Mouse (Mus musculus) hindbrain, embryonic 16.5 days (tissue): ENCODE results near the gene Sccpdh. TPM values are rescaled to one million over a fixed set of nuclear protein-coding genes. Genes with fewer than 3 reads are reported as not detected.
"Not testable (repeated sequence)": the region's sequence is repeated elsewhere in the genome, so short reads cannot be mapped to it uniquely, and the experiment has no call there.

Experiments used
- ATAC-seq: fragments of 200-750 bp; cut with Nextera tagmentation; 2 replicates; pipeline ENCODE4 v1.8.0; 2017; ENCODE audit warnings: moderate TSS enrichment, moderate library complexity
- H3K27ac ChIP-seq: fragments of 300-500 bp; sonication (generic); 2 replicates; pipeline ENCODE4 v1.5.1; 2014; ENCODE audit warnings: low read depth, mild to moderate bottlenecking, control low read depth, low read length, moderate library complexity
- H3K27me3 ChIP-seq: fragments of 300-500 bp; sonication (generic); replicated peaks from 2 replicates; pipeline ENCODE4 v1.6.1; 2014; ENCODE audit warnings: low read length; ENCODE audit not compliant: control insufficient read depth, insufficient read depth
- H3K36me3 ChIP-seq: fragments of 300-500 bp; sonication (generic); 2 replicates; pipeline ENCODE4 v1.6.1; 2014; ENCODE audit warnings: mild to moderate bottlenecking, low read length, moderate library complexity, mixed read lengths; ENCODE audit not compliant: control insufficient read depth, insufficient read depth
- H3K4me1 ChIP-seq: fragments of 300-500 bp; sonication (generic); 2 replicates; pipeline ENCODE4 v1.6.1; 2014; ENCODE audit warnings: low read depth, low read length; ENCODE audit not compliant: control insufficient read depth, insufficient read depth
- H3K4me2 ChIP-seq: fragments of 300-500 bp; sonication (generic); 2 replicates; pipeline ENCODE4 v1.6.1; 2014; ENCODE audit warnings: mild to moderate bottlenecking, low read length, control low read depth, moderate library complexity
- H3K4me3 ChIP-seq: fragments of 300-500 bp; sonication (generic); 2 replicates; pipeline ENCODE4 v1.5.1; 2014; ENCODE audit warnings: mild to moderate bottlenecking, low read length, control low read depth, moderate library complexity
- H3K9ac ChIP-seq: fragments of 300-500 bp; sonication (generic); 2 replicates; pipeline ENCODE4 v1.6.1; 2014; ENCODE audit warnings: low read depth, mild to moderate bottlenecking, control low read depth, low read length, moderate library complexity
- H3K9me3 ChIP-seq: fragments of 300-500 bp; sonication (generic); 2 replicates; pipeline ENCODE4 v1.6.1; 2014; ENCODE audit warnings: mild to moderate bottlenecking, low read length, moderate library complexity; ENCODE audit not compliant: control insufficient read depth
- whole genome bisulfite sequencing: fragments of 180-500 bp; shearing (Covaris S2); extraction: QIAGEN DNeasy Blood & Tissue Kit; methylation state at CpG from one replicate; pipeline ENCODE4 v1.1.7; 2014; 5-methylcytosine and 5-hydroxymethylcytosine counted together
- polyA plus RNA-seq: library from polyadenylated mRNA; unstranded; fragments of >200 nt; fragmentation: Nextera tagmentation; extraction: Ambion mirVana; gene quantifications from 2 replicates; pipeline ENCODE4 v1.2.1, GENCODE M21; 2015

Gene Sccpdh
- polyA plus RNA-seq, 1 experiment from 2014 or later = 191 TPM

DNA sequence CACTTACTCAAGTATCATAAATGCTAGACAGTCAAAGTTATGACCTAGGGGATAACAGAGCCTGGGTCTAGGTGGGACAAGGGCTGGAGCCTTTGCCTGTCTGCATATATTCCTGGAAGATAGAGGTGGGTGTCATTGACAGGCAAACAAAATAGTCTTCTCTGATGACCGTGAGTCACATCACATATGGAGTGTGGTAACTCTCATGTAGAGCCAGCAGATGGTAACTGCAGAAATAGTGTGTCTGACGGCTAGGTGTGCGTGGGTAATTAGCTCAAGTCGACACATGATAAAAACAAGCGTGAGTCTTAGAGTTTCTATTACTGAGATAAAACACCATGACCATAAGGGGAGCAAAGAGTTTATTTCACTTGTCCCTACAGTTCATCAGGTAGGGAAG is 4.9 kb upstream of the Sccpdh start:
- Histone ChIP-seq H3K4me3 (no peak overlapping the region), H3K9me3 (no peaks in the 10 kb centered on the region), H3K27ac (no peak overlapping the region), H3K4me1 (peaks cover 3% of the 10 kb centered on the region; the same call in 1 of the 2 replicates), H3K27me3 (no peaks in the 10 kb centered on the region), H3K9ac (no peak overlapping the region), H3K36me3 (no peaks in the 10 kb centered on the region), H3K4me2 (no peak overlapping the region)
- 90% methylated on average over 5 of the region's 5 CpGs for WGBS
- no peak for ATAC-seq

- ATAC-seq = no peak
These were observed 3.6 kb upstream of the Sccpdh start for GRCm38 (mm10) chr1:179664309-179664930.

GRCm38 (mm10) chr1:179666971-179667370 is 1.0 kb upstream of the Sccpdh start:
- Histone ChIP-seq H3K36me3 (peaks cover under 1% of the 10 kb centered on the region; the same call in 1 of the 2 replicates), H3K9ac (no peak overlapping the region), H3K4me2 (peak overlapping the region; percentile 74), H3K27ac (no peak overlapping the region), H3K27me3 (no peaks in the 10 kb centered on the region), H3K4me3 (peak overlapping the region; percentile 84), H3K4me1 (peaks cover 10% of the 10 kb centered on the region), H3K9me3 (no peaks in the 10 kb centered on the region)
- ATAC-seq = no peak
- 49% methylated on average over 2 of the region's 2 CpGs for WGBS

More at GRCm38 (mm10) chr1:179664309-179664930, 3.6 kb upstream of the Sccpdh start:
- no peak overlapping the region for H3K4me2 ChIP-seq
- WGBS = 60% methylated on average over 4 of the region's 4 CpGs
- H3K36me3 ChIP-seq = no peaks in the 10 kb centered on the region
- no peak overlapping the region for H3K4me3 ChIP-seq
- no peak overlapping the region for H3K9ac ChIP-seq
- H3K9me3 ChIP-seq = no peaks in the 10 kb centered on the region
- H3K27ac ChIP-seq = no peak overlapping the region
- no peaks in the 10 kb centered on the region for H3K27me3 ChIP-seq
- H3K4me1 ChIP-seq = peaks cover 10% of the 10 kb centered on the region

DNA sequence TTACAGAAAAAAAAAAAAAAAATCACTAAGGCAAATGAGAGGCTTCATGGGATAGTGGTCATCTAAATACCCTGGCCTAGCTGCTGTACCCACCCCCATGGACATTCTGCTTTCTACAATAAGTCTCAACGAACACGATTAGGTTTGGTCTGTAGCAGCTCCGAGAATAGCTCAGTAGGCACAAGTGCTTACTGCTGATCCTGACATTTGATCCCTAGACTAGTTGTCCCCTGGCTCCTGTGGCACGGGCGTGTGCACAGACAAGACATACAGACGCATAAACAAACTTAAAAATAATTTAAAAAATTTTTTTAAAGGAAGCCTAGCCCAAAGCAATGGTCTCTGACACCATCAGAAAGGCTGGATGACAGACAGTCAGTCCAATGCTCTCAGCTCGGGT is 560 bp upstream of the Sccpdh start:
- Histone ChIP-seq H3K9ac (peak overlapping the region; percentile 83), H3K4me3 (peak overlapping the region; percentile 84), H3K9me3 (no peaks in the 10 kb centered on the region), H3K27me3 (no peaks in the 10 kb centered on the region), H3K4me1 (peaks cover 10% of the 10 kb centered on the region), H3K4me2 (peak overlapping the region; percentile 74), H3K36me3 (peaks cover 6% of the 10 kb centered on the region; the same call in 1 of the 2 replicates), H3K27ac (peak overlapping the region; percentile 84)
- ATAC-seq = peak; percentile 1; the same call in 1 of the 2 replicates
- WGBS = 5% methylated on average over 7 of the region's 7 CpGs

DNA sequence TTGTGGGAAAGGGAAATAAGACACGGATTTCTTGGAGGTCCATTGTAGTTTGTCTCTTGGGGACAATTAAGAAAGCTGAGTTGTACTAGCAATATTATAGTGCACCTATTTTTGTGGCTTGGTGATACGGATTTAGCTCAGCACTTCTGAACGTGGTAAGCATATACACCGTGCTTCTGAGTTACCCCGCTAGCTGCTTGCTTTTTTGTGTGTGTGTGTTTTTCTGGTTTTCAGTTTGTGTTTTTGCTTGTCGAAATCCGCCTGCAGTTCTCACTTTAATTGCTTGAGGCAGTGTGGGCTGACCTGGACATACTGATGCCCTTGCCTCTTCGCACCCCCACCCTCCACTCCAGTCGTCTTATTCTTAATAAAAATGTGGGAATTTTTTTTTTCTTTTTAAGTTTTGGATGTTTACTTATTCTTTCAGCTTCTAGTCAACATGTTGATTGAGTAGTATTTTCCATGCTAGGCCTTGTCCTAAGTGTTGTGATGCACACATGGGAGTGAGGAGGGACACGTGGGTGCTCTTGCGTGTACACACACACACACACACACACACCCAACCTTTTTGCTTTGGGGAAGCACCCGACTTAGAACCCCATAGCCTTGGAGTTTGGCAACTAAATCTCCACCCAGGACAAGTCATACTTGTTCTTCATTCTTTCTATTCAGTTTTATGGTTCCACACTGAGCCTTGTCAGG is 977 bp downstream of the Sccpdh start:
- Histone ChIP-seq H3K9me3 (no peaks in the 10 kb centered on the region), H3K36me3 (peaks cover 8% of the 10 kb centered on the region; the same call in 1 of the 2 replicates), H3K4me2 (peak overlapping the region; percentile 74), H3K4me3 (peak overlapping the region; percentile 84), H3K27me3 (no peaks in the 10 kb centered on the region), H3K9ac (peak overlapping the region; percentile 83), H3K27ac (peak overlapping the region; percentile 84), H3K4me1 (peaks cover 10% of the 10 kb centered on the region)
- no peak for ATAC-seq
- 16% methylated on average over 12 of the region's 12 CpGs for WGBS

- no peaks in the 10 kb centered on the region for H3K9me3 ChIP-seq
- peaks cover under 1% of the 10 kb centered on the region for H3K4me1 ChIP-seq
- WGBS = 91% methylated on average over 3 of the region's 3 CpGs
- no peak overlapping the region for H3K4me2 ChIP-seq
- peaks cover 30% of the 10 kb centered on the region for H3K36me3 ChIP-seq
- no peak for ATAC-seq
- H3K4me3 ChIP-seq = no peak overlapping the region
- no peaks in the 10 kb centered on the region for H3K27me3 ChIP-seq
- no peak overlapping the region for H3K27ac ChIP-seq
- no peak overlapping the region for H3K9ac ChIP-seq
These were observed 6.3 kb downstream of the Sccpdh start for GRCm38 (mm10) chr1:179674355-179674754.

GRCm38 (mm10) chr1:179677031-179677430 is 9.0 kb downstream of the Sccpdh start:
- Histone ChIP-seq H3K9ac (no peak overlapping the region), H3K27me3 (no peaks in the 10 kb centered on the region), H3K4me1 (no peaks in the 10 kb centered on the region), H3K27ac (no peak overlapping the region), H3K4me3 (no peak overlapping the region), H3K9me3 (no peaks in the 10 kb centered on the region), H3K36me3 (peaks cover 37% of the 10 kb centered on the region), H3K4me2 (no peak overlapping the region)
- 94% methylated on average over 2 of the region's 2 CpGs for WGBS
- no peak for ATAC-seq

- ATAC-seq = no peak
- no peak overlapping the region for H3K4me2 ChIP-seq
- H3K4me3 ChIP-seq = no peak overlapping the region
- 97% methylated on average over 4 of the region's 4 CpGs for WGBS
- peaks cover 33% of the 10 kb centered on the region for H3K36me3 ChIP-seq
- H3K27me3 ChIP-seq = no peaks in the 10 kb centered on the region
- H3K27ac ChIP-seq = no peak overlapping the region
- no peaks in the 10 kb centered on the region for H3K9me3 ChIP-seq
- H3K9ac ChIP-seq = no peak overlapping the region
- no peaks in the 10 kb centered on the region for H3K4me1 ChIP-seq
These were observed 11.3 kb downstream of the Sccpdh start for GRCm38 (mm10) chr1:179679326-179679725.

- H3K36me3 ChIP-seq = peaks cover 36% of the 10 kb centered on the region
- not testable (repeated sequence) for H3K9me3 ChIP-seq, H3K4me3 ChIP-seq, ATAC-seq, H3K27me3 ChIP-seq, H3K4me2 ChIP-seq, H3K4me1 ChIP-seq, H3K27ac ChIP-seq, H3K9ac ChIP-seq
- 92% methylated on average over 9 of the region's 10 CpGs for WGBS
These were observed 14.7 kb downstream of the Sccpdh start for GRCm38 (mm10) chr1:179682753-179683152.
